Mouse (Mus musculus): ENCODE data around the gene Olfr1051.
"Not testable (repeated sequence)": the region's sequence is repeated elsewhere in the genome, so short reads cannot be mapped to it uniquely, and the experiment has no call there.

The Olfr1051 gene

GRCm38 (mm10) chr2:86278988-86279387 is at the start of gene Olfr1051:
Olfr1051 (minus strand) TSS chr2:86279088.
- in situ Hi-C loops (cut with MboI) = not testable (repeated sequence)

- in situ Hi-C loops (cut with MboI) = no loop called here
Observed at GRCm38 (mm10) chr2:86315184-86315583, 36.3 kb upstream of the Olfr1051 start, which contains the start of gene Olfr1053. Olfr1053 (minus strand) TSS chr2:86315284.

GRCm38 (mm10) chr2:86292155-86292554 is 13.3 kb upstream of the Olfr1051 start, which contains the start of gene Olfr1052:
Olfr1052 (plus strand) TSS chr2:86292455.
- in situ Hi-C loops (cut with MboI) = no loop called here

GRCm38 (mm10) chr2:86258228-86258627 is 20.7 kb downstream of the Olfr1051 start, which contains the start of gene Olfr1049:
Olfr1049 (minus strand) TSS chr2:86258328.
- in situ Hi-C loops (cut with MboI) = not testable (repeated sequence)

GRCm38 (mm10) chr2:86240189-86240588 is 38.7 kb downstream of the Olfr1051 start, which contains the start of gene Olfr1048:
Olfr1048 (minus strand) TSS chr2:86240289.
- in situ Hi-C loops (cut with MboI) = no loop called here

GRCm38 (mm10) chr2:86231301-86231700 is 47.6 kb downstream of the Olfr1051 start, which contains the start of gene Olfr1047:
Olfr1047 (minus strand) TSS chr2:86231401.
- in situ Hi-C loops (cut with MboI) = no loop called here
